Mouse (Mus musculus): Measurements from ENCODE around the gene Greb1. TPM values are rescaled to one million over a fixed set of nuclear protein-coding genes. Genes with fewer than 3 reads are reported as not detected.
"Not testable (repeated sequence)": the region's sequence is repeated elsewhere in the genome, so short reads cannot be mapped to it uniquely, and the experiment has no call there.

Greb1 gene
- total RNA-seq, 2 experiments from 2014 or later: not detected

DNA sequence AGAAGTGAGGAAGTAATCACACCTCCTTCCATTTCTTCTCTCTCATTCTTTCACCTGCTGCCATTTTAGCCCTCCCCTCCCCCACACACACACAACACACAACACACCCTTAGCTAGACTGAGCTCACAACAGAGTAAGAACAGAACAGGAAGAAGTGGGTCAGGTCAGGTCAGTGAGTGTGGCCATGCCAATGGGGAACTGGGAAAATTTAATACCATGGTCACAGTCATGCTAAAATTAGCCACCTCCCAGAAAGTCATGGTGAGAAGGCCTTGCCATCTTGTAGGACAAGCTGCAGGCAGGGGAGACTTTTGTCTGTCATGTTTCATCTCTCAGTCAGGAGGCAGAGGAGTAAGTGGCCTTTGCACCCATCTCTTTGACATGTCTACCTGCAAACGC is 102.0 kb downstream of the Greb1 start:
- no peak for ATAC-seq (ENCODE audit: poor library complexity, severe bottlenecking)

DNA sequence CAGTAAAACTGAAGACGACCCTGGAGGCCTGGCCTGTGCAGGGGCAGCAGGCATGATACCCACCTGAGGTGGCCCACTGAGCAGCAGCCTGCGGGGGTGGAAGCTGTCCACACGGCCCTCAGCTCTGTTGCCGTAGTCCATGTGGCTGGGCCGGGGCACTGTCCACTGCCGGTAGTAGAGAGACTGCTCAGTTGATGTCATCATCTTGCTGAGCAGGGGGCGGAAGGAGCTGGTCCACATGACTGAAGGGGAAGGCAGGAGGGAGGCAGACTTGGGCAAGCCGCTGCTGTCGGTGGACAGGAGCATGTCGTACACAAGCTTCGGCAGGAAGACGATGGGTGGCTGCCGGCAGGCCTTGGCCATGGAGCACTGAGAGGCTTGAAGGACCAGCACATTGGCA is 104.5 kb downstream of the Greb1 start:
- no peak for ATAC-seq (ENCODE audit: poor library complexity, severe bottlenecking)

DNA sequence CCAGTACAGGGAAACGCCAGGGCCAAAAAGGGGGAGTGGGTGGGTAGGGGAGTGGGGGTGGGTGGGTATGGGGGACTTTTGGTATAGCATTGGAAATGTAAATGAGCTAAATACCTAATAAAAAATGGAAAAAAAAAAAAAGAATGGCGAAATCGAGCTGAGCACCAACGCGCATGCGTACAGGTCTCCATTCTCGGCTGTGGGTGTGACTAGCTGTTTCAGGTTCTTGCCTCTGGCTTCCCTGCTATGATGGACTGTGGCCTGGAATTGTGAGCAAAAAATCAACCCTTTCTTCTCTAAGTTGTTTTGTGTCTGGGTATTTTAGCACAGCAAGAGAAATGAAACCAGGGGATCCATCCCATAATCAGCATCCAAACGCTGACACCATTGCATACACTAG is 105.4 kb downstream of the Greb1 start:
- not testable (repeated sequence) for ATAC-seq (ENCODE audit: poor library complexity, severe bottlenecking)

DNA sequence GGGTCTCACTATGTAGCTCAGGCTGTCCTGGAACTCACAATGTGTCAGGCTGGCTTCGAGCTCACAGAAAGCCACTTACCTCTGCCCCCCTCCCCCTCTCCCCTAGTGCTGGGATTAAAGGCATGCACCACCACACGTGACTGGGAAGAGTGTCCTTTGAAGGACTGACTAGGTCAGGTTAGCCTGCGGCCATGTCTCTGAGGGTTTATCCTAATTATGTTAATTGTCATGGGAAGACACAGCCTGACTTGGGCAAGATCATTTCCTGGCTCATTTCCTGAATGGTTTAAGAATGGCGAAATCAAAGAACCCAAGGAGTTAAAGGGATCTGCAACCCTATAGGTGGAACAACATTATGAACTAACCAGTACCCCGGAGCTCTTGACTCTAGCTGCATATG is 105.9 kb downstream of the Greb1 start:
- no peak for ATAC-seq (ENCODE audit: poor library complexity, severe bottlenecking)

DNA sequence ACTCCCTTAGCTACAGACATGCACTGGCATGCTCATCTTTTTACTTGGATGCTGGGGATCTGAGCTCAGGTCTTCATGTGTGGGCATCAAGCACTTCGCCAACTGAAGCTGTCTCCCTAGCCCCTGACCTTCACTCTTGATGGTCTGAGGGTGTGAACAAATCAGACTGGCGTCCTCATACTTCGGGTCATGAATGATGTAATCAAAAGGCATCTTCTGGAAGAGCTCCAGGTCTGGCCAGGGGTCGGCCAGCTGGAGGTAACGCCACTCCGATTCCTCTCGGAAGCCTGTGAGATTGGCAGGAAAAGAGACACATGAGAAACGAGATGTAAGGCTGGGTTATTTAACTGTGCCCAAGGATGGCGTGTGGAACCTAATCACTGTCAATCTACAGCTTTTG is 110.1 kb downstream of the Greb1 start:
- no peak for ATAC-seq (ENCODE audit: poor library complexity, severe bottlenecking)

DNA sequence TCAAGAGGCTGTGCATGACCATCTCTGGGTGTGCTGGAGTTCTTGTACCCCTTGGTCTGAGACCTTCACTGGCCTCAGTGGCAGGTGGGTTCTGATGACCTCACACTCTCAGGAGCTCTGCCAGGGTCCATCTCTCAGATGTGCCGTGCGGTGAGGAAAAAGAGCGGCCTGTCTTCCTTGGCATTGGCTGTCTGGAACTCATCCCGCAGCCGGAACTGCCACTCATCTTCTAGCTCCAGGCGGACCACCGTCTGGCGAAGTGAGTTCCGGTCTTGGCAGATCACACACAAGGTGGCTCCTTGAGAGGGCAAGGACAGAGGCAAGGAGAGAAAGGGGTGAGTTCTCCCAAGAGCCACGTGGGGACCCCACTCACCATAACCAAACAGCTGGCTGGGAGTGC is 128.4 kb downstream of the Greb1 start:
- ATAC-seq (ENCODE audit: poor library complexity, severe bottlenecking): no peak

DNA sequence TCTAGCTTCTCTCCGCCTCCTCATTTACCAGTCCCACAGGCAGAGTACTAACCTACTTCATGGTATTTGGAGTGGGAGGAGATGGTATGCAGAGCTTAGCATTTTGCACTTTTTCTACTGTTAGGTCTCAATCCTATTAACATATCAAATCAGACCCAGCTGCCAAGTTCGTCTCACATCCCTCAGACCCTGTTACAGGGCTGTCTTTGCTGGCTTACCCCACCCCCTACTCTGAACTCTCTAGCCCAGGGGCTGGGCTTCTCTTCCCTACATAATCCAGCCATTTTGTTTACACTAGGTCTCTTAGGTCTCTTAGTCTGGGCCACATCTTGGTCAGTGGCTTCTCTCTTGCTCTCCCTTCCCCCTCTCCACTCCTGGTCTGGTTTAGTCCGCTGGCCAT is 131.5 kb downstream of the Greb1 start:
- ATAC-seq (ENCODE audit: poor library complexity, severe bottlenecking): no peak

DNA sequence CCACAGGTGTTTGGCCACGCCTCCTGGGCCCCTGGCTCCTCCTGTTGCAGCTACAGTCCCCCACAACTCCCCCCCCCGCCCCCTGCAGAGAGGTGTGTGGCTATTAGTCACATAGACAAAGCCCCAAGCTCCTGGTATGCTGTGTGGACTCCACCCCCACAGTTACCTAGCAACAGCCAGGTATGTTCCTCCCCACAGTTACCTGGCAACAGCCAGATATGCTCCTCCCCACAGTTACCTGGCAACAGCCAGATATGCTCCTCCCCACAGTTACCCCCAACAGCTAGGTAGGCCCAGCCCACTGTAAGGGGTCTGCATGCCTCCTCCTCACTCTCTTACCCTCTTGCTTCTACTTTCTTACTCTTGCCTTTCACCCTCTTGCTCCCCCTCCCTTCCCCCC is 135.7 kb downstream of the Greb1 start:
- ATAC-seq (ENCODE audit: poor library complexity, severe bottlenecking): no peak

DNA sequence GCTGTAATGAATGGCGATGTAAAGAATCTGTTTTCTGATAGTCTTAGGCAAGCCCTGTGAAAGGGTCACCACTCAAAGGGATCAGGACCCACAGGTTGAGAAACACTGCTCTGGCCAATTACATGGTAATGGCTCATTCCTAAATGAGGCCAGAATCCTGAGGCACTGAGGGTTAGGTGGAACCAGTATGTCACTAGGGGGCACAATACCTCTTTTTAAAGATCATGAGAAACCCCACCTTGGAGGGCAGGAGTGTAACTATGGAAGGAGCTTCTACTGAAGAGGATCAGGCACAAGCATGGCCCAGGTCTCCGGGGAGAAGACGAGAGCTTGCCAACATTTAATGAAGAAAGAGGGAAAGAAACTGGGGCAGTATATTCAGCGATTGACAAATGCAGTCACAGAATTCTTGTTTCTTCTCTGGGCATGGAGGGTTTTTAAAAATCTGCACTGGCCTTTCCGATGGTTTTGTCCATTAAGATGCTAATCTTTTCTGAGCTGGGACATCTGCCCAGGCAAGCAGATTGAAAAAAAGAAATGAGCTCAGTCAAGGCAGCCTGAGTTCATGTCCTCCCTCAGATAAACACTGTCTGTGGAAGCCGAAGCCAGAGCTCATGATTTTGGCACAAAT is 137.6 kb downstream of the Greb1 start:
- no peak for ATAC-seq (ENCODE audit: poor library complexity, severe bottlenecking)

DNA sequence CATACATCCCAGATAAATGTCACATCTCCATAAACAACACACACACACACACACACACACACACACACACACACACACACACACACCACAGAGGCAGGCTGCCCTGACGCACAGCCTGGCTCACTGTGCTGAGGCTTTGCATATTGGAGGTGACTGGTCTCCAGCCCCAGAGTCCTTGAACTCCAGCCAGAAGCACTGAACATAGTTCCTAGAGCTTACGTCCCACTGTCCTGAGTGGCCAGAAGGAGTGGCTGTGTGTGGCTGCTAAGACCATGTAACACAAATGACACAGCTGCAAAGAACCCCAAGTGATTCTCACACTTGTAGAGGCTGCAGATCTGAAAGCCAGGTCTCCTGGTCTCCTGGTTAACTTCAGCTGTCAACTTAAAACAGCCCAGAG is 138.8 kb downstream of the Greb1 start:
- ATAC-seq (ENCODE audit: poor library complexity, severe bottlenecking): no peak

DNA sequence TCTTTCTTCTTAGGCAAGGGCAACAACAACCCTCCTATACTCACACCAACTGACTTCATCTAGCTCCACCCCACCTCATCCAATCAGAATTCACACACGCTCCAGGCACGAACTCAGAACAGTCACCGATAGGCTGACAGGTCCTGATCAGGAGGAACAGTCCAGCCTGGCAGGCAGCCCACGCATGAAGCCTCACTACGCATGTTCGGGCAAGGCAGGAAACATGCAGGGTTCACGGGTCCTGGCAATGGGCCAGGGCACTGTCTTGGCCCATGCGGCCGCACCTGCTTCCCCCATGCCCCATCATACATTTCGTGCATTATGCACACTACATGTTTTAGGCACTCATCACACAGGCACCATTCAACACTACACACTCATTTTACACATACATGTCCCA is 139.2 kb downstream of the Greb1 start:
- ATAC-seq (ENCODE audit: poor library complexity, severe bottlenecking): no peak

DNA sequence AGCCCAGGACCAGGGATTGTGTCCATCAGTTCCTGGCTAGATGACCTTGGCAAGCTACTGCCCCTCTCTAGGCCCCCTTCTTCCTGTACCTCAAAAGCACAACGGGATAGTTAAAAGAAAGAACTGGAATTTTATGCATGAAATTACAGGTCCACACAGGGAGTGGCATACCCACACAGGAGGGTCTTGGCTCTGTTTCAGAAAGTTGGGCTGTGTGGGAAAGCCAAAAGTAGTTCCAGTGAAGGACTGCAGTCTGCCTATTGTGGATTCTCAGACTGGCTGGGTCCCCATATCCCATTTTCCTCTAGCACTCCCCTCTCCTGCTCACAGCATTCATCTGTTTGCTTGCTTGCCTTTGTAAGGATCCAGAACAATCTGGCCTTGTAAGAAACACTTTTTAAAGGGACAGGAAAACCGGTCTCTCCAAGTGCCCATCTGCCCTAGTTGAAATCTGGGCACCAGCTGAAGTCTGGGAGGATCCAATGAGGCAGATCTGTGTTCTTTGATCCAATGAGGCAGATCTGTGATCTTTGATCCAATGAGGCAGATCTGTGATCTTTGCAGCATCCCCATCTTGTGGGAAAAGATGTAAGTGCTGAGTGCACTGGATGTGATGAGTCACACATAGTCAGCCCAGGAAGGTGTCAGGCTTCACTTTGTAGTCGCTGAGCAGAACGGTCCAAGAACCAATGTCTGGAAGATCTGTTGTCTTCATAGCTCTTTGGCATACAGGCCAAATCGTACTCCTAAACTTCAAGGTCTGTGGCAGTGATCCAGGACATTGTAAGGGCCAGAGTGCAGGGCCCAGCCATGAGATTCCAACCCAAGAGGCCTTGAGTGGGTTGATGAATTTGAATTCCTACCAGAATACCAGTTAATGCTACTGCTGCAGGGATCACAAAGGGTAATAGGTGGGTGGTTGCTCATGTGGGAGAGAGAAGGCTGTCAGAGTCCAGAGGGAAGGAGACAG is 143.5 kb downstream of the Greb1 start:
- ATAC-seq (ENCODE audit: poor library complexity, severe bottlenecking): no peak

DNA sequence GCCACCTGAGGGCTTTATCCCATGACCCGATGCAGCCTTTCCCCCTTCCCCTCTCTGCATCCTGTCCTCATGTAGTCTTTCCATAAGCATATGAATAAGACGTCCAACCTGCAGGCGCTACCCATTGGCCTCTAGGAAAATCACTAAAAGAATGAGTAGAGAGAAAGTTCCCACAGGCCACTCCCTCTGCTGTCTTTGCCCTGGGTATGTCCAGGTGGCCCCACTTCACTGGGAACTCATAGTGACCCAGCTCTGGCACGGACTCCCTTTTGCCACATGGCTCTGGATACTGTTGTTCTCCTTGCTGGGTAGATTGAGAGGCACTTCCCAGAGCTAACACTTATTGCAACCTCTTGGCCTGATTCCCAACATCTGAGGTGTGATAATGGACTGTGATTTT is 145.1 kb downstream of the Greb1 start:
- no peak for ATAC-seq (ENCODE audit: poor library complexity, severe bottlenecking)

DNA sequence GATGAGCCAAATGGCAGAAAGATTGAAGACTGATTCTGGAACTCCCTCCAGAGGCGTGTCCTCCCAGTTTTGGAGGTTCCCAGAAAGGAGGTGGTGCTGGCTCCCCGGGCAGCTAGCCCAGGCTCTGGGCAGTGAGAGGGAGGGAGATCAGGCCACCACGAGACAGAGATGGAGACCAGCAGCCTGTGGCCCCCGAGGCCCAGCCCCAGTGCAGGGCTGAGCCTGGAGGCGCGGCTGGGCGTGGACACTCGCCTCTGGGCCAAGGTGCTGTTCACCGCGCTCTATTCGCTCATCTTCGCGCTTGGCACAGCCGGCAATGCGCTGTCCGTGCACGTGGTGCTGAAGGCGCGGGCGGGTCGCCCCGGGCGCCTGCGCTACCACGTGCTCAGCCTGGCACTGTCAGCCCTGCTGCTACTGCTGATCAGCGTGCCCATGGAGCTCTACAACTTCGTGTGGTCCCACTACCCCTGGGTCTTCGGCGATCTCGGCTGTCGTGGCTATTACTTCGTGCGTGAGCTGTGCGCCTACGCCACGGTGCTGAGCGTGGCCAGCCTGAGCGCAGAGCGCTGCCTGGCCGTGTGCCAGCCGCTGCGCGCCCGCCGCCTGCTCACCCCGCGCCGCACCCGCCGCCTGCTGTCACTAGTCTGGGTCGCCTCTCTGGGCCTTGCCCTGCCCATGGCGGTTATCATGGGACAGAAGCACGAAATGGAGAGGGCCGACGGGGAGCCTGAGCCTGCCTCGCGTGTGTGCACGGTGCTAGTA is 147.2 kb downstream of the Greb1 start, which contains the start of gene Ntsr2:
Gene Ntsr2 (plus strand): TSS at position 51 of the 762 bp plus-strand sequence.
- ATAC-seq (ENCODE audit: poor library complexity, severe bottlenecking): no peak

DNA sequence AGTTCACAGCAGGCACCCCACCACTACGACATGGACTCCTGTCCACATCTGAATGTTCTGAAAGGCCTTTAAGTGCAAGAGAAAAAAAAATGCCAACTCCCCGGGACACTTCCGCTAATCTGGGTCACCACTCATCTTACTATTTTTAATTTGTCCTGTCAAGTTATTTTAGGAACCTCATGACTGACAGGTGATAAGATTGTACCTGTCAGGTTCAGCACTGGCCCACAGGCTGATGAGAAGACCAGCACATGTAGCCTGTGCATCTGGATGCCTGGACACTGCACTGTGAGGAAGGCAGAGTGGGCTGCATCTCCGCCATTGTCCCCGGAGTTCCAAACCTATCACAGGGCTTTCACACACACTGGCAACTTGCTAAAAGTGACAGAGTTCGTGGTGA is 150.9 kb downstream of the Greb1 start:
- no peak for ATAC-seq (ENCODE audit: poor library complexity, severe bottlenecking)

DNA sequence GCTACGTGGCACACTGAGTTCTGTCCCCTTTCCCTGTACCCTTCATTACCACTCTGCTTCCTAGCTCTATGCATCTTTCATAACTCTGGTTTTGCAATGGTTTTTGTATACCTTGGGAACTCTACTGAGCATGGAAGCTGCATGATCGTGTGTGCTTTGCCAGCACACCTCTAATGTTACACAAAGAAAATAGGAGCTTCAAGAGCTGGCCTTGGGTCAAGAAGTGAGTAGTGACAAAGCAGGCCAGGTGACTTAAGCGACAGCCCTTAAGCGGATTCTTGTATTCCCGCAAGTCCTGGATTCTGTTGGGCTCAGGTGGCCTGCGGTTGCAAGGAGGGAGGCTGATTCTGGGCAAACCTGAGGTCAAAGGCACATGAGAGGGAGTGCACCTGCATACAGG is 152.4 kb downstream of the Greb1 start:
- ATAC-seq (ENCODE audit: poor library complexity, severe bottlenecking): no peak

DNA sequence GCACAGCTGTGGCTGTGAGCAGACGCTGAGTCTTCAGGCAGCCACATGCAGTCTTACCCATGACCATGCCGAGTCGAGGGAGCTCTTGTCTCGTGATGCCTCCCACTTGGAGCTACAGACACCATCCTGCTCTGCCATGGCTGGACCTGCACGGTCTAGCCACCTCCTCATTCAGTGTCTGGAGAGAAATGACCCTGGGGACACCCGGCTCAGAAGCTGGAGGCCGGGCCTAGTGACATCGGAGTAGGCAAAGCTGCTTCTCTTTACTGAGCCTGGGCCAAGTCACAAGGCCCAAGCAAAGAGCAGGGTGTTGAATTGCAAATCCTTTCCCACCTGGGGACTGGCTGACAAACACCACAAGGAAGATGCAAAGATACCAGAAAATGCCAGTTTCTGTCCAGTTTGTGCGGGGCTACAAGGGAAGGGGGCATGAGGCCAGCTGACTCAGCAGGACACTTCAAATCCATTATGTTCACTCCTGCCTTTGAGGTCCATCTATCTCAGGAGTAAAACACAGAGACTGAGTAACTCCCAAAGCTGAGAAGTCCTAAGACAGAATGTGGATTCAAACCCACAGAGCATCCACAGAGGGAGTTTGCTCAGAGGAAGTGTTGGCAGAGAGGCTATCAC is 153.8 kb downstream of the Greb1 start:
- no peak for ATAC-seq (ENCODE audit: poor library complexity, severe bottlenecking)

DNA sequence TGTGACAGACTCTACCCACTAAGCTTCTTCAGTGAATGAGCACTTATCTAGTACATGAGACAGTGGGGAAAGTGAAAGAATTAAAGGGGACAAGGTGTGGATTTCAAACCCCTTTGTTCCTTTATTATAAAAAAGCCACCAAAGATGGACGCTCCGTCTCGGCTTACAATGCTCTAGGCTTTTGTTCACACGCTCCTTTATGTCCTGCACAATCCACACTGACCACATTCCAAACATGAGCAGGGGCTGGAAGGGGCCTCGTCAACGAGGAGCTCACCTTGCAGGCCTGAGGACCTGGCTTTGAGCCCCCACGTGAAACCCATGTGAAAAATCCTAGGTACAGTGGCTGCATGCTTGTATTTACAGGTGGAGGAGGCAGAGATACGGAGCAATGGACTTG is 156.0 kb downstream of the Greb1 start:
- ATAC-seq (ENCODE audit: poor library complexity, severe bottlenecking): no peak

DNA sequence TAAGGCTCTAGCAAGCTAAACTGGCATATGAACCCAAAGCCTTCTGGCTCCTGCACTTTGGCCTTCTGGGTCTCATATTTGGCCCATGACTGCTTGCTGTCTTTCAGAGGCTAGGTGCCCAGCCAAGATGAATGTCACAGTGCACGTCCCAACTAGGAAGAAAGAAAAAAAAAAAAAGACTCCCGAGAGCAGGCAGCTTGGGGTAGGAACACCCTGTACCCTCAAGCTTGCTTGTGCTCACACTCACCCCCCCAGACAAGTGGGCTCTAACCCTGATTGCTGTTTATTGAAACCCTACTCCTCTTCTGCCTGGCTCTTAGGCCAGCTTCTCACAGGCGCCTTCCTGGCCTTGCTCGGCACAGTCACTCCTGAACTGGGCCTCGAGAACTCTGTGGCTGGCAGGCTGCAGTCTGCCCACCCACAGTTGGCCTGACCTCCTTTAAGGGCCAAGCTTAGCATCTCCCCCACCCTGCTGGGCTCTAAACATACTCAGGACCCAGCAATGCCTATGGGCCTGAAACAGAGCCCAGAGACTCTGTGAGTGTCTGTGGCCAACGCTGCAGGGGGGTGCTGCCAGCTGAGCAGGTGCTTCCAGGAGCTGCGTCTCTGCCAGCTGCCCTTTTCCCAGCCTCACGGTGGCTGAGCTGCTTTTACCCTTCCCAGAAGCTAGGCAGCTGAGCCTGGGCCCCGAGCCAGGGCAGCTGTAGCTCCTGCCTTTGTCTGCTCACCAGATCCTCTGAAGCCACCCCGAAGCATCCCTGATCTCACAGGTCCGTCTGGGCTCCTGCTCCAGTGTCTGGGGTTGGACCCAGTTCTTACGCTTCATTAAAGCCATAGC is 157.0 kb downstream of the Greb1 start:
- ATAC-seq (ENCODE audit: poor library complexity, severe bottlenecking): no peak

DNA sequence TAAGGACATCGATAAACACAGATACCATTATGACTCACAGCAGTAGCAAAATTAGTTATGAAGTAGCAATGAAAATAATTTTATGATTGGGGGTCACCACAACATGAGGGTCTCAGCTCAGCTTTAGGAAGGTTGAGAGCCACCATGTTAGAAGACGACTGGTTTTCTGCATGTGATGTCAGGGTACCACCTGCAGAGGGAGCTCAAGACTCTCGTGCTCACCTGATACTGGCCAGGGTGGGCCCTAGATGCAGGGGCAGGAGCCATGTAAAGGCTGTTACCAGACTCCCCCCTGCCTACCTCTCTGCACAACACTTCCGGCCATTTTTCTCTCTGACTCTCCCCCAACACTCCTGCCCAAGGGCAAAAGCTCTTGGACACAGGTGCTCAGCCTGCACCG is 158.7 kb downstream of the Greb1 start:
- ATAC-seq (ENCODE audit: poor library complexity, severe bottlenecking): no peak

Measured in megakaryocyte, adult 5-6 weeks (primary cell).